ENCODE assay signal across 8 mouse cellular contexts in the genomic region with DNA sequence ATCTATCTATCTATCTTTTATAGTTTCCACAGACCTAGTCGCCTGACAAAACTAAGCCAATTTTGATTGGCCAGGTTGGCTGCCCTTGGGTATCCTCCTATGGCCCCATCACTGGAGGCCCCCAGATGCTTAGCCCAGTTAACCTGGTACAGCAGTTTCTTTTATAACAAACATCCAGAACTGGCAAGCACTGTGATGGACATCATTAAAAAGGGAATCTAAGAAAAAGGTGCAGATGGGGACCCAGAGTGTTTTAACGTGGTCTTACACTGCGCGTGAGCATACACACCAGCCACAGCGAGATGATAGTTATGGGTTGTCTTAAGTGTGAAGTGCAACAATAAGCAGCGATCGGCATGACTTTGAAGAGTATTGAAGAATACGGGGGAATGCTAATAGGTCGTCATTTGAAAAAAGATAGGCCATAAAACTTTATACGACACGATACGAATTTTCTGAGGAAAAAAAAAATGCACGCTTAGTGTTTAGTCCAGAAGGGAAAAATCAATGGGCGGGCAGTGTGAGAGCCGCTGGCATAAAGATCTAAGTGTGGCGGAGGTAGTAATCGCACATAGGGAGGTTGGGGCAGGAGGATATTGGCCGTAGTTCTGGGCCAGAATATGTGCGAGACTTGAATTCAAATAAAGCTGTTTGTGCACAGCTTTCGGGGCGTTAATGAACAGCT. TPM values are rescaled to one million over a fixed set of nuclear protein-coding genes. Genes with fewer than 3 reads are reported as not detected.
A peak's percentile ranks its signal among the peaks of the same experiment; 100 is the strongest.
DNase-seq lines count a peak whose midpoint lies in the region; ATAC-seq and TF ChIP-seq lines count a peak whose summit lies in the region.

No protein-coding gene starts in this region.

- H3K36me3 ChIP-seq in erythroblast, embryonic 14.5 days (ENCODE audit: control insufficient read depth), result peaks cover 31% of the 10 kb centered on the region
- H3K36me3 ChIP-seq in MEL (ENCODE audit: control insufficient read depth in 1 of 2, insufficient read depth in 2 of 2, low read length in 2 of 2), result peaks cover 0 to 6% of the 10 kb centered on the region in 2 experiments; a peak in 1 of 4 replicates
- H3K36me3 ChIP-seq in hindbrain, embryonic 11.5 days (ENCODE audit: control insufficient read depth, insufficient read depth, low read length), result peaks cover 7% of the 10 kb centered on the region; the same call in 1 of the 2 replicates

- TF ChIP-seq EP300 in MEL (IDR thresholded peaks at IDR 0.05; ENCODE audit: low read depth in 1 of 2, low read length in 2 of 2), result no peak

- no peak for TF ChIP-seq CTCF in MEL (IDR thresholded peaks at IDR 0.05 in 2 of 3, conservative IDR thresholded peaks at IDR 0.05 in 1 of 3; ENCODE audit: control insufficient read depth in 1 of 3, insufficient read depth in 1 of 3, low read depth in 2 of 3, low read length in 3 of 3, poor library complexity in 1 of 3, severe bottlenecking in 1 of 3)

- H3K79me2 ChIP-seq in MEL (ENCODE audit: control insufficient read depth, insufficient read depth, low read length, poor library complexity), result peaks cover 1% of the 10 kb centered on the region; the same call in 1 of the 2 replicates

- no peak for ATAC-seq in erythroblast, adult 5-6 weeks (replicated peaks; ENCODE audit: low FRiP score, poor library complexity, severe bottlenecking)
- ATAC-seq in hindbrain, embryonic 11.5 days (ENCODE audit: low FRiP score), result no peak; the same call in none of the 2 replicates

- no peak for TF ChIP-seq POLR2A in MEL (IDR thresholded peaks at IDR 0.05; ENCODE audit: control insufficient read depth in 1 of 2, insufficient read depth in 1 of 2, low read depth in 1 of 2, low read length in 2 of 2, poor library complexity in 1 of 2)

- 20% methylated on average over 21 of the region's 21 CpGs for WGBS in hindbrain, embryonic 11.5 days

- peaks cover 4% of the 10 kb centered on the region for H3K9me3 ChIP-seq in erythroblast, embryonic 14.5 days (ENCODE audit: control insufficient read depth, low read length)
- no peaks in the 10 kb centered on the region for H3K9me3 ChIP-seq in MEL (replicated peaks; ENCODE audit: insufficient read depth, low read length)
- H3K9me3 ChIP-seq in hindbrain, embryonic 11.5 days (ENCODE audit: control insufficient read depth, low read length), result no peaks in the 10 kb centered on the region

- no peak for TF ChIP-seq RAD21 in MEL (IDR thresholded peaks at IDR 0.05; ENCODE audit: low read depth, low read length)

- H3K27ac ChIP-seq in MEL (ENCODE audit: control insufficient read depth, low read depth, low read length), result peak overlapping the region; percentile 74
- peak overlapping the region; percentile 77; the same call in 1 of the 2 replicates for H3K27ac ChIP-seq in hindbrain, embryonic 11.5 days (ENCODE audit: low read depth, low read length)

- peaks cover 23% of the 10 kb centered on the region for H3K4me1 ChIP-seq in erythroblast, embryonic 14.5 days (ENCODE audit: control insufficient read depth)
- peaks cover 2 to 6% of the 10 kb centered on the region in 2 experiments; a peak in 1 of 4 replicates for H3K4me1 ChIP-seq in MEL (ENCODE audit: control insufficient read depth in 1 of 2, insufficient read depth in 2 of 2, low read length in 2 of 2)
- peaks cover 4% of the 10 kb centered on the region for H3K4me1 ChIP-seq in hindbrain, embryonic 11.5 days (replicated peaks; ENCODE audit: control insufficient read depth, insufficient read depth, low read length)

- H3K27me3 ChIP-seq in erythroblast, embryonic 14.5 days (ENCODE audit: control insufficient read depth), result no peaks in the 10 kb centered on the region
- no peaks in the 10 kb centered on the region for H3K27me3 ChIP-seq in MEL (ENCODE audit: control insufficient read depth in 1 of 2, insufficient read depth in 2 of 2, low read length in 2 of 2)
- H3K27me3 ChIP-seq in hindbrain, embryonic 11.5 days (ENCODE audit: control insufficient read depth, insufficient read depth, low read length), result no peaks in the 10 kb centered on the region

- H3K4me2 ChIP-seq in hindbrain, embryonic 11.5 days (replicated peaks; ENCODE audit: low read depth, low read length), result peak overlapping the region; percentile 78

- peak; percentile 63 for DNase-seq in MEL (ENCODE audit: low read depth, low spot score)
- peak; percentile 15 for DNase-seq in hindbrain, embryonic 11.5 days (ENCODE audit: low spot score)
- peak; percentile 4 for DNase-seq in mesoderm, embryonic 11.5 days (ENCODE audit: low read depth, low spot score)
- no peak for DNase-seq in left cerebral cortex, postnatal 4 days
- no peak for DNase-seq in T-cell, adult 2 months (ENCODE audit: low spot score)
- DNase-seq in embryo, embryonic 11 days, result no peak

- intact Hi-C loops in left cerebral cortex, postnatal 4 days (cut with DNase I), result no loop called here

- peak overlapping the region; percentile 96 for H3K9ac ChIP-seq in MEL (ENCODE audit: control insufficient read depth, low read depth, low read length, poor library complexity, severe bottlenecking)
- peak overlapping the region; percentile 83 for H3K9ac ChIP-seq in hindbrain, embryonic 11.5 days (ENCODE audit: low read depth, low read length)

- peak overlapping the region; percentile 72 for H3K4me3 ChIP-seq in erythroblast, embryonic 14.5 days (replicated peaks)
- H3K4me3 ChIP-seq in MEL (ENCODE audit: control insufficient read depth in 1 of 2, insufficient read depth in 1 of 2, low read depth in 2 of 2, low read length in 2 of 2), result peak overlapping the region; percentile 75 to 82
- peak overlapping the region; percentile 50 for H3K4me3 ChIP-seq in hindbrain, embryonic 11.5 days (ENCODE audit: low read depth, low read length)

TF ChIP-seq in MEL, 35 proteins besides CTCF, POLR2A, EP300 and RAD21:
- TF ChIP-seq ZNF384 (IDR thresholded peaks at IDR 0.05; ENCODE audit: low read depth, low read length) (peak; percentile 73), RCOR1 (IDR thresholded peaks at IDR 0.05; ENCODE audit: low read depth, low read length) (no peak), ZMIZ1 (IDR thresholded peaks at IDR 0.05; ENCODE audit: low read depth, low read length) (no peak), ZC3H11A (IDR thresholded peaks at IDR 0.05; ENCODE audit: low read depth, low read length) (no peak), TAL1 (IDR thresholded peaks at IDR 0.05; ENCODE audit: low read length) (no peak), TCF12 (IDR thresholded peaks at IDR 0.05; ENCODE audit: low read depth, low read length) (no peak), MAZ (IDR thresholded peaks at IDR 0.05; ENCODE audit: low read depth, low read length) (0 out of 2 replicates have a peak, but pooled peaks have one; percentile 7), GATA1 (IDR thresholded peaks at IDR 0.05; ENCODE audit: low read depth, low read length) (no peak), CHD1 (IDR thresholded peaks at IDR 0.05; ENCODE audit: low read depth, low read length) (peak; percentile 88; the same call in 1 of the 2 replicates), ETS1 (IDR thresholded peaks at IDR 0.05; ENCODE audit: low read depth, low read length) (no peak), MEF2A (IDR thresholded peaks at IDR 0.05; ENCODE audit: extremely low read depth, insufficient replicate concordance, low read depth, low read length, poor library complexity, severe bottlenecking) (no peak), MAFK (IDR thresholded peaks at IDR 0.05; ENCODE audit: borderline replicate concordance, low read depth, low read length) (no peak), GABPA (IDR thresholded peaks at IDR 0.05; ENCODE audit: low read depth, low read length) (no peak), TBP (IDR thresholded peaks at IDR 0.05; ENCODE audit: low read depth, low read length) (0 out of 2 replicates have a peak, but pooled peaks have one; percentile 33), MYC (IDR thresholded peaks at IDR 0.05; ENCODE audit: low read depth, low read length) (0 out of 2 replicates have a peak, but pooled peaks have one; percentile 18)

RNA-seq across cellular contexts. Expression of a gene that starts 49.7 kb away (rescaled TPM):
- polyA plus RNA-seq in erythroblast, embryonic 14.5 days (2012), result 8.5 and 9.3 TPM in 2 replicates
- 13.3 and 14.2 TPM in 2 replicates for total RNA-seq in erythroblast, adult 5-6 weeks (2015; ENCODE audit: low replicate concordance)
- 14.1 and 21.6 TPM in 2 replicates for total RNA-seq in erythroblast, adult 5-6 weeks (2017; ENCODE audit: low replicate concordance)
- 5.7 and 7.3 TPM in 2 replicates for total RNA-seq in MEL (2012; rRNA removed)
- polyA plus RNA-seq in MEL (2012; ENCODE audit: insufficient read depth in 1 of 2, insufficient read length in 2 of 2, low read depth in 1 of 2, low replicate concordance in 2 of 2, missing spikeins in 1 of 2), result 10 to 100 TPM in 1 of 2 experiments, not detected in 1; 24.0 TPM
- polyA plus RNA-seq in hindbrain, embryonic 11.5 days (2014; fragmentation: Nextera tagmentation; extraction: Ambion mirVana), result 9.3 and 12.9 TPM in 2 replicates
- 10 to 100 TPM; 43.3 to 48.3 TPM for total RNA-seq in left cerebral cortex, postnatal 4 days (2021)

RNA-seq across cellular contexts. Expression of a gene that starts 49.8 kb away (rescaled TPM):
- polyA plus RNA-seq in erythroblast, embryonic 14.5 days (2012), result 6.4 and 8.6 TPM in 2 replicates
- total RNA-seq in erythroblast, adult 5-6 weeks (2015; ENCODE audit: low replicate concordance), result 30.0 and 32.2 TPM in 2 replicates
- 37.6 and 66.2 TPM in 2 replicates for total RNA-seq in erythroblast, adult 5-6 weeks (2017; ENCODE audit: low replicate concordance)
- 143 and 159 TPM in 2 replicates for total RNA-seq in MEL (2012; rRNA removed)
- polyA plus RNA-seq in MEL (2012; ENCODE audit: insufficient read depth in 1 of 2, insufficient read length in 2 of 2, low read depth in 1 of 2, low replicate concordance in 2 of 2, missing spikeins in 1 of 2), result 100 to 1,000 TPM in 1 of 2 experiments, 10 to 100 TPM in 1; 84.2 to 134 TPM
- 154 and 158 TPM in 2 replicates for polyA plus RNA-seq in hindbrain, embryonic 11.5 days (2014; fragmentation: Nextera tagmentation; extraction: Ambion mirVana)
- total RNA-seq in left cerebral cortex, postnatal 4 days (2021), result 10 to 100 TPM; 75.7 to 77.6 TPM

Comparison
In these comparisons a context has a peak if more than half of its experiments do, and no peak if none do; other contexts are left out.
1. DNase-seq: peak in MEL (single experiment), hindbrain, embryonic 11.5 days (single experiment) and mesoderm, embryonic 11.5 days (single experiment); none in left cerebral cortex, postnatal 4 days (single experiment), T-cell, adult 2 months (single experiment) and embryo, embryonic 11 days (single experiment).
2. Peak in every context shown above with its lines, with median percentiles within 50 percentile points of each other: H3K4me3 ChIP-seq.